Mouse (Mus musculus) neural tube, embryonic 15.5 days (tissue): ENCODE measurements around the gene Slc27a1. TPM values are rescaled to one million over a fixed set of nuclear protein-coding genes. Genes with fewer than 3 reads are reported as not detected.

Source experiments
- ATAC-seq: fragments of 200-750 bp; cut with Nextera tagmentation; 2 replicates; pipeline ENCODE4 v1.8.0; 2017; ENCODE audit warnings: mild to moderate bottlenecking, moderate TSS enrichment, moderate library complexity; ENCODE audit not compliant: low FRiP score
- H3K27ac ChIP-seq: fragments of 300-500 bp; sonication (generic); replicated peaks from 2 replicates; pipeline ENCODE4 v1.5.1; 2015; ENCODE audit warnings: mild to moderate bottlenecking, inconsistent platforms
- H3K27me3 ChIP-seq: fragments of 300-500 bp; sonication (generic); replicated peaks from 2 replicates; pipeline ENCODE4 v1.6.1; 2015; ENCODE audit warnings: inconsistent platforms
- H3K36me3 ChIP-seq: fragments of 300-500 bp; sonication (generic); 2 replicates; pipeline ENCODE4 v1.6.1; 2015; ENCODE audit warnings: inconsistent platforms
- H3K4me1 ChIP-seq: fragments of 300-500 bp; sonication (generic); 2 replicates; pipeline ENCODE4 v1.6.1; 2015; ENCODE audit warnings: inconsistent platforms
- H3K4me2 ChIP-seq: fragments of 300-500 bp; sonication (generic); 2 replicates; pipeline ENCODE4 v1.6.1; 2015; ENCODE audit warnings: inconsistent platforms, mild to moderate bottlenecking, moderate library complexity
- H3K4me3 ChIP-seq: fragments of 300-500 bp; sonication (generic); replicated peaks from 2 replicates; pipeline ENCODE4 v1.5.1; 2015; ENCODE audit warnings: mild to moderate bottlenecking, inconsistent platforms
- H3K9ac ChIP-seq: fragments of 300-500 bp; sonication (generic); replicated peaks from 2 replicates; pipeline ENCODE4 v1.6.1; 2015; ENCODE audit warnings: mild to moderate bottlenecking, inconsistent platforms
- H3K9me3 ChIP-seq: fragments of 300-500 bp; sonication (generic); replicated peaks from 2 replicates; pipeline ENCODE4 v1.6.1; 2016; ENCODE audit warnings: inconsistent platforms
- WGBS: fragments of 180-500 bp; shearing (Covaris S2); methylation state at CpG from one replicate; pipeline ENCODE4 v1.1.7; 2015; ENCODE audit warnings: mixed read lengths; 5-methylcytosine and 5-hydroxymethylcytosine counted together
- polyA plus RNA-seq: library from polyadenylated mRNA; unstranded; fragments of >200 nt; fragmentation: Nextera tagmentation; extraction: Ambion mirVana; gene quantifications from 2 replicates; pipeline ENCODE4 v1.2.1, GENCODE M21; 2015

Slc27a1 gene
- polyA plus RNA-seq, 1 experiment from 2014 or later: 83.0 TPM

DNA sequence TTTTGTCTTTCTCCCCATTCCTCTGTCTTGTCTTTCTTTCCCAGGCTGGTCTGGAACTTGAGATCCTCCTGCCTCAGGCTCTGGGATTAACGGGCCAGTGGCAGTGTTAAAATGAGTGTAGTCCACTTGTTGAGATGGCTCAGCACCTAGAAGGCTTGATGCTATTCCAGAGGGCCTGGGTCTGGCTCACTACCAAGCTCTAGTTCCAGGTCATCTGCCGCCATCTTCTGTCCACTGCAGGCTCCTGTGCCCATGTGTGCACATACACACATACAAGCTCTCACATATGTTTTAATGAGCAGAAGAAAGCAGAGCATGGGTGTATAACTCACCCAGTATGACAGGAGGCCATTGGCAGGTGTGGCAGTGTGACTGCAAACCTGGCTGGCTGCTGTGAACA lies 3.4 kb downstream of the Slc27a1 start:
- H3K4me3 ChIP-seq: peak overlapping the region; percentile 69; the same call in 1 of the 2 replicates
- H3K9me3 ChIP-seq: no peaks in the 10 kb centered on the region
- H3K4me2 ChIP-seq: peak overlapping the region; percentile 88
- H3K4me1 ChIP-seq: peaks cover 47% of the 10 kb centered on the region
- 0 out of 2 replicates have a peak, but pooled peaks cover 5% of the 10 kb centered on the region for H3K27me3 ChIP-seq
- no peaks in the 10 kb centered on the region for H3K36me3 ChIP-seq
- no peak overlapping the region; the same call in 1 of the 2 replicates for H3K9ac ChIP-seq
- WGBS: 86% methylated on average over 2 of the region's 2 CpGs
- ATAC-seq: no peak
- H3K27ac ChIP-seq: peak overlapping the region; percentile 75

GRCm38 (mm10) chr8:71572847-71573633 lies 4.4 kb downstream of the Slc27a1 start:
- Histone ChIP-seq H3K36me3 (no peaks in the 10 kb centered on the region), H3K4me2 (peak overlapping the region; percentile 88), H3K4me3 (peak overlapping the region; percentile 12; the same call in 1 of the 2 replicates), H3K27me3 (no peaks in the 10 kb centered on the region), H3K9ac (no peak overlapping the region), H3K27ac (peak overlapping the region; percentile 75), H3K4me1 (peaks cover 47% of the 10 kb centered on the region), H3K9me3 (no peaks in the 10 kb centered on the region)
- ATAC-seq: no peak
- 66% methylated on average over 9 of the region's 9 CpGs for WGBS

DNA sequence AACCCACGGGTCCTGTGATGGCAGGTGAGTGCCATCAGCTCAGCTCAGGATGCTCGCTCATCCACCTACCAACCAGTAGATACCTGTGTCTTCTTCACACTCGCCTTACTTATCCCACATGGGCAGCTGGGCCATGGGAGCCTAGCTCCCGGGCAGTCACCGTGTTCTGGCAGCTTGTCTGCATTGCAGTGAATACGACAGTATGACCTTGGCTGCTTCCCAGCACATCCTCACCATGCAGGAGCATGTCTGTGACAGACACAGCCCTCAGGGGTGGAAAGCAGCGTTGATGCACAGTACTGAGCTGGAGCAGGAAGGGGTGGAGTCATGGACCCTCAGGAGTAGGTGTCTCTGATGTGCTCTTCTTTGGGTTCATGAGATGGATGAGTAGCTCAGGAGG lies 5.7 kb downstream of the Slc27a1 start:
- H3K4me1 ChIP-seq: peaks cover 41% of the 10 kb centered on the region
- no peak overlapping the region for H3K4me2 ChIP-seq
- H3K36me3 ChIP-seq: no peaks in the 10 kb centered on the region
- H3K9ac ChIP-seq: no peak overlapping the region
- 68% methylated on average over 7 of the region's 7 CpGs for WGBS
- no peaks in the 10 kb centered on the region for H3K9me3 ChIP-seq
- H3K27ac ChIP-seq: no peak overlapping the region
- no peaks in the 10 kb centered on the region for H3K27me3 ChIP-seq
- no peak for ATAC-seq
- no peak overlapping the region for H3K4me3 ChIP-seq

GRCm38 (mm10) chr8:71575020-71575419 lies 6.3 kb downstream of the Slc27a1 start:
- no peaks in the 10 kb centered on the region for H3K27me3 ChIP-seq
- ATAC-seq: no peak
- no peaks in the 10 kb centered on the region for H3K36me3 ChIP-seq
- peaks cover 46% of the 10 kb centered on the region for H3K4me1 ChIP-seq
- no peak overlapping the region for H3K9ac ChIP-seq
- 61% methylated on average over 1 of the region's 1 CpGs for WGBS
- H3K27ac ChIP-seq: no peak overlapping the region
- H3K9me3 ChIP-seq: no peaks in the 10 kb centered on the region
- H3K4me2 ChIP-seq: no peak overlapping the region
- H3K4me3 ChIP-seq: no peak overlapping the region

DNA sequence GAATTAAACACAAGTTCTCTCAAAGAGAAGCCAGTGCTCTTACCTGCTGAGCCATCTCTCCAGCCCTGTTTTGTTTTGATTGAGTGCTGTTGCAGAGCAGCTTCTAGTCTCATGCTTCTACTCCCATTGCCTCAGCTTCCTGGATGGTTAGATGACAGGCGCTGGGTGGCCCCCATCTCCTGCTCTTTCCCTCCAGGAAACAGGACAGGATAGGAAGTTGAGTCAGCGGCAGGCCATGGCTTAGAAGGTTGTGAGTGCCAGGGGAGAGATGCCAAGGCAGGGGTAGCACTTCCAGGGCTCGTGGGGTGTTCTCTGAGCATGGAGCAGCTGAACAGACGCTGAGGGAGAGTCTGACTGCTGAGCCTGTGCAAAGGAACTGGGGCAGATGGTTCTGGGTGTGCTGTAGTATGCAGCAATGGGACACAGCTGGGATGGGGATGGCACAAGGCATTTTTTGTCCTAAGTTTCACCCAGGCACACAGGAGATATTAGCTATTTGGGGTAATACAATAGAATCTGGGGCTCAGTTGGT lies 9.2 kb downstream of the Slc27a1 start:
- WGBS: 80% methylated on average over 4 of the region's 4 CpGs
- Histone ChIP-seq H3K27me3 (no peaks in the 10 kb centered on the region), H3K4me2 (no peak overlapping the region), H3K4me1 (peaks cover 23% of the 10 kb centered on the region; the same call in 1 of the 2 replicates), H3K27ac (no peak overlapping the region), H3K36me3 (peaks cover 20% of the 10 kb centered on the region), H3K9ac (no peak overlapping the region), H3K4me3 (no peak overlapping the region), H3K9me3 (no peaks in the 10 kb centered on the region)
- no peak for ATAC-seq

DNA sequence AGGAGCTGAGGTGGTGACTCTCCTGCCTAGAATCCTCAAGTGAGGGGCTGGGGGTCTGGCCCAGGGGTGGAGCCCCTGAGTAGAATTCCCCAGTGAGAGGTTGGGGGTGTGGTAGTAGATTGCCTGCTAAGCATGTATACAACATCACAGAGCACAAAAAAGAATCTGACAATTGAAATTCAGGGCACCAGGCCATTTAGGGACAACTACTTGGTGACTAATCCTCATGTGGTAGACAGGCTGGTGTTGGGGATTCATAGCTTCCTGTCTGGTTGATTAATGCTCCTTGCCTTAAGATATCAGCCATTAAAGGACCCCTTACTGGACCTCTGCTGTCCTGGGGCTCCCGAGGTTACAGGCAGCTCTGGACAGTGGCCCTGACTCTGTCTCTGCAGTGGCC lies 10.3 kb downstream of the Slc27a1 start:
- Histone ChIP-seq H3K4me1 (peaks cover 21% of the 10 kb centered on the region; the same call in 1 of the 2 replicates), H3K4me2 (no peak overlapping the region), H3K9ac (no peak overlapping the region), H3K36me3 (peaks cover 25% of the 10 kb centered on the region), H3K27ac (0 out of 2 replicates have a peak overlapping the region, but pooled peaks have one; percentile 9), H3K27me3 (no peaks in the 10 kb centered on the region), H3K9me3 (no peaks in the 10 kb centered on the region), H3K4me3 (no peak overlapping the region)
- 75% methylated on average over 1 of the region's 1 CpGs for WGBS
- ATAC-seq: no peak

GRCm38 (mm10) chr8:71579476-71579875 lies 10.8 kb downstream of the Slc27a1 start:
- 0 out of 2 replicates have a peak, but pooled peaks have one; percentile 13 for ATAC-seq
- H3K9ac ChIP-seq: no peak overlapping the region
- H3K4me1 ChIP-seq: peaks cover 16% of the 10 kb centered on the region; the same call in 1 of the 2 replicates
- no peaks in the 10 kb centered on the region for H3K27me3 ChIP-seq
- no peaks in the 10 kb centered on the region for H3K9me3 ChIP-seq
- peak overlapping the region; percentile 9; the same call in 1 of the 2 replicates for H3K27ac ChIP-seq
- H3K4me2 ChIP-seq: no peak overlapping the region
- no peak overlapping the region for H3K4me3 ChIP-seq
- H3K36me3 ChIP-seq: peaks cover 30% of the 10 kb centered on the region
- WGBS: 80% methylated on average over 14 of the region's 14 CpGs

DNA sequence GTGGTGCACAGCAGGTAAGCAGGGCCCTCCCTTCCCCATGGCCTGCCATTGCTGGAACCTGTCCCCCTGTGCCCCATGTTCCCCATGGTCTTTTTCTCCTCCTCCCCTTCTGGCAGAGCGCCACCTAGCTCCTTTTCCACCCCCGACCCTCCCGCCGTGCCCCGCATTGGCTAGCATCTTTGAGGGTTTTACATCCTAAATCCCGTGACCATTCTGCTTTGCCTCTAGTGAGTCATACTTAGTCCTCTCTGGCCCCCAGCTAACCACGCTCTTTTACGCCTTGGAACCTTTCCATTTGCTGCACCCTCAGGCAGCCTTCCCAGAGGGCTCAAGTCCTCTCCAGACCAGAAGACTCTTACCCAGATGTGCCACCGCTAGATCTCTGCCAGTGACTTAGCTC lies 11.5 kb downstream of the Slc27a1 start:
- 29% methylated on average over 9 of the region's 9 CpGs for WGBS
- no peaks in the 10 kb centered on the region for H3K9me3 ChIP-seq
- peaks cover 37% of the 10 kb centered on the region for H3K36me3 ChIP-seq
- H3K9ac ChIP-seq: no peak overlapping the region
- H3K27me3 ChIP-seq: no peaks in the 10 kb centered on the region
- no peak overlapping the region for H3K4me2 ChIP-seq
- H3K4me3 ChIP-seq: no peak overlapping the region
- ATAC-seq: peak; percentile 26
- H3K4me1 ChIP-seq: peaks cover 15% of the 10 kb centered on the region; the same call in 1 of the 2 replicates
- no peak overlapping the region for H3K27ac ChIP-seq

DNA sequence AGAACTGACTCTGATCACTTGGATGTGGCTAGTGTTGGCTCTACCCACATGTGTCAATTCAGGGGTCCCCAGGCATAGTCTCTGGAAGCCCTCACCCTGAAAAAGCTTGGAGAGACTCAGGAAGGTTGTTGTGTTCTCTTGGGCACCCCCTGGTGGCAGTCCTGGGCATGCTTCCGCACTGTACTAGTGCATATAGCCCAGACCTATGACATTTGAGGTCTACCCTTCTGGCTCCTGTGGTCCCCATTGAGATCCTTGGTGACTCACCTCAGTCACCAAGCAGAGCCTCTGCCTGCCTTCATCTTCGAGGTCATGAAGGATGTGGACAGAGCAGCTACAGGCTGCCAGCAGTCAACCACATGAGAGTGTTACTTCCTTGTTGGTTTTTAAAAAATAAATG lies 18.2 kb downstream of the Slc27a1 start:
- Histone ChIP-seq H3K9ac (no peak overlapping the region), H3K27me3 (no peaks in the 10 kb centered on the region), H3K27ac (no peak overlapping the region), H3K4me3 (no peak overlapping the region), H3K4me1 (peaks cover 14% of the 10 kb centered on the region), H3K36me3 (peaks cover 40% of the 10 kb centered on the region), H3K9me3 (no peaks in the 10 kb centered on the region), H3K4me2 (no peak overlapping the region)
- WGBS: 81% methylated on average over 2 of the region's 2 CpGs
- ATAC-seq: no peak

DNA sequence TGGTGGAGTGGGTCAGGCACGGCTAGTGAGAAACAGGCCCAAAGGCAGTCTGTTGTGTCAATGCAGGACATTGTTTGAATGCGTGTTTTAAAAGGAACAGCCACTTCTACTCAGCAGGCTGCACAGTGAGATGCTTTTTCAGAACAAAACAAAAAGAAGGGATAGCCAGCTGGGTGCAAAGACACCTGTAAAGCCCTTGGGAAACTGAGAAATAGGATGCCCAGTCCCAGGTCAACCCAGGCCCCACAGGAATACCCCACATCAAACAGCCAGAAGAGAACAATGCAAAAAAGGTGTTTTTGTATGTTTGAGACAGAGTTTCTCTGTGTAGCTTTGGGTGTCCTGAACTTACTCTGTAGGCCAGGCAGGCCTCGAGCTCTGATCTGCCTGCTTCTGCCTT lies 20.1 kb downstream of the Slc27a1 start:
- Histone ChIP-seq H3K27me3 (no peaks in the 10 kb centered on the region), H3K9me3 (no peaks in the 10 kb centered on the region), H3K4me1 (peaks cover 27% of the 10 kb centered on the region), H3K36me3 (peaks cover 34% of the 10 kb centered on the region), H3K9ac (no peak overlapping the region), H3K27ac (no peak overlapping the region), H3K4me3 (no peak overlapping the region), H3K4me2 (no peak overlapping the region)
- no peak for ATAC-seq
- 66% methylated on average over 3 of the region's 3 CpGs for WGBS

DNA sequence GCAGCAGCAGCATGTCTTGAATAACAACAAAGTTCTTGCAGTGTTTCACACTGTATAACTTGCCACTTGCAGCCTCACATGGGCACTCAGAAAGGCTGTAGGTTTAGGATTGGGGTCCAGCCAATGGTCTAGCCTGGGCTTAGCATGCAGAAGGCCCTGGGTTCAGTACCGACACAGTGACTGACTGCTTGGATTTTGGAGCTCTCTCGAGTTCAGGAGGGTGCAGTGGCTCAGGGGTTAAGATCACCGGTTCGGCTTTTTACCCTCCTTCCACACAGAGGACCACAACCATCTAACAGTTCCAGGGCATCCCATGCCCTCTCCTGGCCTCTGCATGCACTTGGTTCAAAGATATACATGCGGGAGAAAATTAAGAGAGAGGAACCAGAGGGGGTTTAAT lies 22.3 kb downstream of the Slc27a1 start:
- Histone ChIP-seq H3K9ac (peak overlapping the region; percentile 99), H3K4me2 (peak overlapping the region; percentile 96), H3K4me3 (peak overlapping the region; percentile 64), H3K36me3 (peaks cover 11% of the 10 kb centered on the region), H3K4me1 (peaks cover 43% of the 10 kb centered on the region), H3K9me3 (no peaks in the 10 kb centered on the region), H3K27ac (peak overlapping the region; percentile 98), H3K27me3 (no peaks in the 10 kb centered on the region)
- no peak for ATAC-seq
- WGBS: 25% methylated on average over 5 of the region's 5 CpGs
